In genomic region chr4:130662305-130662704, GRCm38 (mm10) we compare ENCODE assay signal across 7 mouse cellular contexts. TPM values are rescaled to one million over a fixed set of nuclear protein-coding genes. Genes with fewer than 3 reads are reported as not detected.
DNase-seq lines count a peak whose midpoint lies in the region; ATAC-seq and TF ChIP-seq lines count a peak whose summit lies in the region.
"Not testable (repeated sequence)": the region's sequence is repeated elsewhere in the genome, so short reads cannot be mapped to it uniquely, and the experiment has no call there.

No protein-coding gene starts in this region.

- DNase-seq in cerebellum, adult 9-11 months: peak; percentile 15
- DNase-seq in forebrain, embryonic 11.5 days (ENCODE audit: low spot score); limb, embryonic 14.5 days (ENCODE audit: low spot score); lung, embryonic 14.5 days: not testable (repeated sequence)

- TF ChIP-seq POLR2A in limb, embryonic 14.5 days (IDR thresholded peaks at IDR 0.05; ENCODE audit: borderline replicate concordance, extremely low read depth, insufficient read depth, insufficient read length); myocyte (IDR thresholded peaks at IDR 0.05; ENCODE audit: insufficient read length, low read depth): not testable (repeated sequence)

- not testable (repeated sequence) for H3ac ChIP-seq in myocyte (ENCODE audit: control insufficient read depth, insufficient read length)

- not testable (repeated sequence) for H3K9ac ChIP-seq in forebrain, embryonic 11.5 days (ENCODE audit: low read length); heart, embryonic 13.5 days; intestine, embryonic 15.5 days; limb, embryonic 14.5 days (ENCODE audit: low read depth, low read length, severe bottlenecking); lung, embryonic 14.5 days

- TF ChIP-seq CTCF in lung, embryonic 14.5 days (IDR thresholded peaks at IDR 0.05; ENCODE audit: low read depth): not testable (repeated sequence)

- not testable (repeated sequence) for H3K4me2 ChIP-seq in forebrain, embryonic 11.5 days (ENCODE audit: low read depth, low read length, severe bottlenecking); limb, embryonic 14.5 days (replicated peaks; ENCODE audit: low read depth, low read length, severe bottlenecking)
- H3K4me2 ChIP-seq in heart, embryonic 13.5 days: peak overlapping the region; percentile 84
- H3K4me2 ChIP-seq in intestine, embryonic 15.5 days (replicated peaks): 0 out of 2 replicates have a peak overlapping the region, but pooled peaks have one; percentile 72
- peak overlapping the region; percentile 53 for H3K4me2 ChIP-seq in lung, embryonic 14.5 days
- peak overlapping the region; percentile 65 for H3K4me2 ChIP-seq in myocyte (ENCODE audit: low read depth)

- H3K27me3 ChIP-seq in forebrain, embryonic 11.5 days (ENCODE audit: control insufficient read depth, insufficient read depth, low read length); heart, embryonic 13.5 days (replicated peaks); intestine, embryonic 15.5 days (replicated peaks); limb, embryonic 14.5 days (ENCODE audit: control insufficient read depth, insufficient read depth, low read length); lung, embryonic 14.5 days (ENCODE audit: insufficient read depth, low read length); myocyte (ENCODE audit: control insufficient read depth, insufficient read depth, insufficient read length): not testable (repeated sequence)

- WGBS in forebrain, embryonic 11.5 days: 100% methylated on average over 1 of the region's 1 CpGs
- WGBS in heart, embryonic 13.5 days: 93% methylated on average over 1 of the region's 1 CpGs
- WGBS in intestine, embryonic 15.5 days: 92% methylated on average over 1 of the region's 1 CpGs
- WGBS in limb, embryonic 14.5 days: 77% methylated on average over 1 of the region's 1 CpGs
- 88% methylated on average over 1 of the region's 1 CpGs for WGBS in lung, embryonic 14.5 days

- 0 out of 2 replicates have a peak, but pooled peaks have one; percentile 13 for ATAC-seq in forebrain, embryonic 11.5 days (replicated peaks; ENCODE audit: low FRiP score)
- not testable (repeated sequence) for ATAC-seq in heart, embryonic 13.5 days (ENCODE audit: extremely low read depth, insufficient number of reproducible peaks, low FRiP score, low TSS enrichment); intestine, embryonic 15.5 days; limb, embryonic 14.5 days (ENCODE audit: low FRiP score, low read depth)
- 0 out of 2 replicates have a peak, but pooled peaks have one; percentile 5 for ATAC-seq in lung, embryonic 14.5 days (ENCODE audit: insufficient read depth)

- H3K27ac ChIP-seq in forebrain, embryonic 11.5 days (ENCODE audit: low read depth, low read length); heart, embryonic 13.5 days (replicated peaks); intestine, embryonic 15.5 days; limb, embryonic 14.5 days (replicated peaks; ENCODE audit: low read depth, low read length): not testable (repeated sequence)
- peak overlapping the region; percentile 98; the same call in 1 of the 2 replicates for H3K27ac ChIP-seq in lung, embryonic 14.5 days (ENCODE audit: low read depth)

- H3K4me3 ChIP-seq in forebrain, embryonic 11.5 days (ENCODE audit: low read depth, low read length); intestine, embryonic 15.5 days (replicated peaks): not testable (repeated sequence)
- H3K4me3 ChIP-seq in heart, embryonic 13.5 days: peak overlapping the region; percentile 86
- peak overlapping the region; percentile 97; the same call in 1 of the 2 replicates for H3K4me3 ChIP-seq in limb, embryonic 14.5 days (replicated peaks; ENCODE audit: low read length)
- H3K4me3 ChIP-seq in lung, embryonic 14.5 days (ENCODE audit: low read depth, low read length): peak overlapping the region; percentile 95
- peak overlapping the region; percentile 68 for H3K4me3 ChIP-seq in myocyte

- not testable (repeated sequence) for H3K9me3 ChIP-seq in forebrain, embryonic 11.5 days (ENCODE audit: control insufficient read depth, low read length); heart, embryonic 13.5 days; intestine, embryonic 15.5 days; limb, embryonic 14.5 days (ENCODE audit: control insufficient read depth, low read length); lung, embryonic 14.5 days (ENCODE audit: low read depth, low read length)

- not testable (repeated sequence) for H3K36me3 ChIP-seq in forebrain, embryonic 11.5 days (ENCODE audit: control insufficient read depth, insufficient read depth, low read length); heart, embryonic 13.5 days; intestine, embryonic 15.5 days; limb, embryonic 14.5 days (ENCODE audit: control insufficient read depth, insufficient read depth, low read length); lung, embryonic 14.5 days (ENCODE audit: insufficient read depth); myocyte (ENCODE audit: control insufficient read depth, insufficient read depth)

- not testable (repeated sequence) for H3K4me1 ChIP-seq in forebrain, embryonic 11.5 days (replicated peaks; ENCODE audit: control insufficient read depth, insufficient read depth, low read length); intestine, embryonic 15.5 days (replicated peaks); limb, embryonic 14.5 days (ENCODE audit: control insufficient read depth, insufficient read depth, low read length); lung, embryonic 14.5 days (ENCODE audit: insufficient read depth)
- H3K4me1 ChIP-seq in heart, embryonic 13.5 days: peaks cover 28% of the 10 kb centered on the region

- peaks cover 40% of the 10 kb centered on the region for H3K79me2 ChIP-seq in myocyte (ENCODE audit: control insufficient read depth, insufficient read depth)

RNA-seq across cellular contexts. Expression of gene Pum1, which starts 0.8 kb away (rescaled TPM):
- polyA plus RNA-seq in forebrain, embryonic 11.5 days (2014; fragmentation: Nextera tagmentation; extraction: Ambion mirVana): 122 and 131 TPM in 2 replicates
- 53.2 and 53.3 TPM in 2 replicates for polyA plus RNA-seq in heart, embryonic 13.5 days (2015; fragmentation: Nextera tagmentation; extraction: Ambion mirVana)
- 67.2 and 71.0 TPM in 2 replicates for polyA plus RNA-seq in intestine, embryonic 15.5 days (2015; fragmentation: Nextera tagmentation; extraction: Ambion mirVana)
- polyA plus RNA-seq in limb, embryonic 14.5 days (2012; rRNA removed): 69.5 and 86.3 TPM in 2 replicates
- 83.8 and 91.1 TPM in 2 replicates for polyA plus RNA-seq in limb, embryonic 14.5 days (2014; fragmentation: Nextera tagmentation; extraction: Ambion mirVana)
- 98.4 and 107 TPM in 2 replicates for polyA plus RNA-seq in lung, embryonic 14.5 days (2014; fragmentation: Nextera tagmentation; extraction: Ambion mirVana)
- 28.2 TPM for polyA plus RNA-seq in myocyte (2012; fragmentation: generic; extraction: Trizol)
